Mouse (Mus musculus) hindbrain, embryonic 11.5 days (tissue): ENCODE data around the gene 2410002F23Rik. TPM values are rescaled to one million over a fixed set of nuclear protein-coding genes. Genes with fewer than 3 reads are reported as not detected.
"Not testable (repeated sequence)": the region's sequence is repeated elsewhere in the genome, so short reads cannot be mapped to it uniquely, and the experiment has no call there.

ENCODE experiments used
- ATAC-seq: fragments of 200-750 bp; cut with Nextera tagmentation; 2 replicates; pipeline ENCODE4 v1.8.0; 2017; ENCODE audit warnings: mild to moderate bottlenecking, moderate TSS enrichment, moderate library complexity; ENCODE audit not compliant: low FRiP score
- DNase-seq: peaks from one replicate; pipeline ENCODE4 v3.0.0-alpha.2; 2015; ENCODE audit warnings: low spot score
- H3K27ac ChIP-seq: fragments of 300-500 bp; sonication (generic); 2 replicates; pipeline ENCODE4 v1.5.1; 2014; ENCODE audit warnings: mild to moderate bottlenecking, low read depth, low read length
- H3K27me3 ChIP-seq: fragments of 300-500 bp; sonication (generic); 2 replicates; pipeline ENCODE4 v1.6.1; 2014; ENCODE audit warnings: mild to moderate bottlenecking, low read length, moderate library complexity, mixed read lengths; ENCODE audit not compliant: control insufficient read depth, insufficient read depth
- H3K36me3 ChIP-seq: fragments of 300-500 bp; sonication (generic); 2 replicates; pipeline ENCODE4 v1.6.1; 2014; ENCODE audit warnings: mild to moderate bottlenecking, low read length, moderate library complexity, mixed read lengths; ENCODE audit not compliant: control insufficient read depth, insufficient read depth
- H3K4me1 ChIP-seq: fragments of 300-500 bp; sonication (generic); replicated peaks from 2 replicates; pipeline ENCODE4 v1.6.1; 2014; ENCODE audit warnings: low read length, mixed read lengths; ENCODE audit not compliant: control insufficient read depth, insufficient read depth
- H3K4me2 ChIP-seq: fragments of 300-500 bp; sonication (generic); replicated peaks from 2 replicates; pipeline ENCODE4 v1.6.1; 2014; ENCODE audit warnings: mild to moderate bottlenecking, low read depth, low read length
- H3K4me3 ChIP-seq: fragments of 300-500 bp; sonication (generic); 2 replicates; pipeline ENCODE4 v1.5.1; 2014; ENCODE audit warnings: low read depth, low read length
- H3K9ac ChIP-seq: fragments of 300-500 bp; sonication (generic); 2 replicates; pipeline ENCODE4 v1.6.1; 2014; ENCODE audit warnings: low read depth, low read length
- H3K9me3 ChIP-seq: fragments of 300-500 bp; sonication (generic); 2 replicates; pipeline ENCODE4 v1.6.1; 2016; ENCODE audit warnings: low read length; ENCODE audit not compliant: control insufficient read depth
- WGBS: fragments of 180-500 bp; shearing (Covaris S2); extraction: QIAGEN DNeasy Blood & Tissue Kit; methylation state at CpG from one replicate; pipeline ENCODE4 v1.1.7; 2014; 5-methylcytosine and 5-hydroxymethylcytosine counted together
- polyA plus RNA-seq: library from polyadenylated mRNA; unstranded; fragments of >200 nt; fragmentation: Nextera tagmentation; extraction: Ambion mirVana; gene quantifications from 2 replicates; pipeline ENCODE4 v1.2.1, GENCODE M21; 2014

2410002F23Rik gene
- polyA plus RNA-seq, 1 experiment from 2014 or later = 97.1 TPM

DNA sequence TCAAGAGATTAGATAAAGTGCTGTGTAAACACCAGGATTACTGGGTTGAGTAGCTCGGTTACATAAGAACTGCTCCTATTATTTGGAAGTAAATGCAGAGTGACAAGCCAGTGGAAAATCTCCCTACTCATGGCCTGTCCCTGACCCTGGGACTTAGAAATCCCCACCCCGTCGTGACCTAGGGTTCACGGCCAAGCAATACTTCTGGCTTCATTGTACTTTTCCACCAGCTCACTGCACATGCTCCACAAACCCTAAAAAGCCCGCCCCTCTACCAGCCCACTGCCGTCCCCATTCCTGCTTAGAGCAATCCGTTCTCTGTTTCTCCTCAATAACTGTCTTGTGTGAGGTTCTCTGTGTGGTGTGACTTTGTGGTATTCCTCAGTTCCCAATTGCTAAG is 41.2 kb downstream of the 2410002F23Rik start:
- Histone ChIP-seq H3K9ac (no peak overlapping the region), H3K4me3 (no peak overlapping the region), H3K36me3 (no peaks in the 10 kb centered on the region), H3K27me3 (0 out of 2 replicates have a peak, but pooled peaks cover 2% of the 10 kb centered on the region), H3K4me1 (no peaks in the 10 kb centered on the region), H3K27ac (no peak overlapping the region), H3K9me3 (no peaks in the 10 kb centered on the region), H3K4me2 (no peak overlapping the region)
- no peak for ATAC-seq
- WGBS = 69% methylated on average over 7 of the region's 7 CpGs
- DNase-seq = no peak

DNA sequence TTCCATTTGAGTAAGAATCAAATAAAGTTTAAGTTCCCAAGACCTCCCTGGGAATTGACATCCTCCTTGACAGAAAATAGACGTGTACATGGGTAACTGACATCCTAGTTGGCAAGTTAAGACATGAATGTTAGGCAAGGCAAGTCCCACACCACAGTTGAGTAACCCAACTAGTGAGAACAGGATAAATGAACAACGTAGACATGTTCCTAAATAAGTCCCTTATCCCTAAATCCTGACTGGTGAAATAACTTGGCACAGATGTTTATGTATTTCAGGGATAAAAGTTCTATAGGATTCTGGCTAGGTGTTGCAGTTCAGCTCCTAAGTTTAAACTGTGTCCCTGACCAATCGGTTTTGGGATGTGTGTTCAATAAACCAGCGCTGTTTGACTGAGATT is 44.5 kb downstream of the 2410002F23Rik start:
- ATAC-seq (no peak), DNase-seq (no peak)
- Histone ChIP-seq H3K4me3 (no peak overlapping the region), H3K9me3 (no peaks in the 10 kb centered on the region), H3K27ac (no peak overlapping the region), H3K9ac (no peak overlapping the region), H3K27me3 (0 out of 2 replicates have a peak, but pooled peaks cover 2% of the 10 kb centered on the region), H3K4me2 (no peak overlapping the region), H3K36me3 (no peaks in the 10 kb centered on the region), H3K4me1 (no peaks in the 10 kb centered on the region)
- 86% methylated on average over 4 of the region's 4 CpGs for WGBS

DNA sequence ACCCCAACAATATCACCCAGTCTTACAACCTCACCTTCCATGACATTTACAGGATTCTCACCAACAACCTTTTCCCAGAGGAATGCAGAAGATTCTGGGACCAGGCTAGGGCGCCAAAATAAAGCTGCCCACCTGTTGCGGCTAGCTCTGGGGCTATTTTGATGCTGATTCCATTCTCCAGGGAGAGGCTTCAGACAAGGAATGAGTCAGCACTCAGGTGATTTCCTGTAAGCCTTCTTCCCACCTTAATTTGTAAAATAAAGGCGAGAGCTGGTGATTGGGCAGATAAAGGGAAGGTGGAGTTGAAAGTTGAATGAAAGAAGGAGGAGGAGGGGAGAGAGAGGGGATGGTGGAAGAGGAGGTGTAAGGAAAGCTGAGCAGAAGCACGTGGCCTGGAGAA is 44.9 kb downstream of the 2410002F23Rik start:
- H3K36me3 ChIP-seq = no peaks in the 10 kb centered on the region
- 49% methylated on average over 4 of the region's 4 CpGs for WGBS
- ATAC-seq = no peak

DNA sequence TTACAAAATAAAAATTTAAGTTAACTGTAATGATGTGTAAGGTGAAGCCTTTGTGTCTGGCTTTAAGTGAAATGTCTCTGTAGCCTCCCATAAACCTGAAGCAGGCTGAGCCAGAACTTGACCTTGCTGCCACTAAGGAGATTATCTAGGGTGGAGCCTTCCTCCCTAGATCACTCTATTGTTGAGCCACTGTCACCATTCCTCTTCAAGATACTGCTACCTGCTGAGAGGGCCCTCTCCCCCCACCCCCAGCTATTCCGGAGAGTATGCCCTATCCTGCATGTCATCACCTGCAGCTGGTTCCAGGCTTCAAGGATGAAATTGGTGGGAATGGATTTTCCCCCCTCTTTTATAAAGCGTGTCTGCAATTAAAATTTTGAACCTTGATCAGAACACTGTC is 51.0 kb downstream of the 2410002F23Rik start:
- H3K4me2 ChIP-seq, H3K27me3 ChIP-seq, H3K4me3 ChIP-seq, H3K9me3 ChIP-seq, H3K9ac ChIP-seq, H3K27ac ChIP-seq, H3K4me1 ChIP-seq, DNase-seq, H3K36me3 ChIP-seq, ATAC-seq: not testable (repeated sequence)
- WGBS = 76% methylated on average over 2 of the region's 2 CpGs

More for the DNA sequence above, 44.9 kb downstream of the 2410002F23Rik start:
- no peak overlapping the region for H3K4me3 ChIP-seq
- no peaks in the 10 kb centered on the region for H3K9me3 ChIP-seq
- H3K27me3 ChIP-seq = 0 out of 2 replicates have a peak, but pooled peaks cover 2% of the 10 kb centered on the region
- H3K4me2 ChIP-seq = no peak overlapping the region
- H3K4me1 ChIP-seq = no peaks in the 10 kb centered on the region
- no peak overlapping the region for H3K9ac ChIP-seq
- DNase-seq = no peak
- H3K27ac ChIP-seq = no peak overlapping the region

Other genes with a start within 250 kb of the 2410002F23Rik start
- gene Klk1b26, start 234.6 kb upstream of the 2410002F23Rik start, polyA plus RNA-seq = not detected in 2 replicates
- not detected in 2 replicates for gene Klk1b27, start 194.4 kb upstream of the 2410002F23Rik start, polyA plus RNA-seq
- gene Klk1b21, start 144.4 kb upstream of the 2410002F23Rik start, polyA plus RNA-seq = not detected in 2 replicates
- gene Klk1b22, start 134.0 kb upstream of the 2410002F23Rik start, polyA plus RNA-seq = not detected in 2 replicates
- not detected in 2 replicates for gene Klk1b16, start 110.0 kb upstream of the 2410002F23Rik start, polyA plus RNA-seq
- gene Klk1b24, start 58.5 kb upstream of the 2410002F23Rik start, polyA plus RNA-seq = 0.32 TPM in 1 of 2 replicates, not detected in the other
- gene Klk1b3, start 48.5 kb upstream of the 2410002F23Rik start, polyA plus RNA-seq = not detected in 2 replicates
- not detected in 2 replicates for gene Klk1b4, start 39.3 kb upstream of the 2410002F23Rik start, polyA plus RNA-seq
- not detected in 2 replicates for gene Klk1b5, start 30.8 kb upstream of the 2410002F23Rik start, polyA plus RNA-seq
- not detected in 2 replicates for gene Klk1, start 21.4 kb upstream of the 2410002F23Rik start, polyA plus RNA-seq
- gene Gm36864, start 10.5 kb upstream of the 2410002F23Rik start, polyA plus RNA-seq = not detected in 2 replicates
- gene 1700028J19Rik, start within 50 bp of the 2410002F23Rik start, polyA plus RNA-seq = 0.81 and 1.4 TPM in 2 replicates
- not detected in 2 replicates for gene Acp4, start 10.7 kb downstream of the 2410002F23Rik start, polyA plus RNA-seq
- gene Gm15517, start 14.7 kb downstream of the 2410002F23Rik start, polyA plus RNA-seq = not detected in 2 replicates
- 2.7 TPM in 2 replicates for gene Clec11a, start 60.2 kb downstream of the 2410002F23Rik start, polyA plus RNA-seq
- gene Shank1, start 63.5 kb downstream of the 2410002F23Rik start, polyA plus RNA-seq = 5.1 and 6.9 TPM in 2 replicates
- 2.4 and 3.5 TPM in 2 replicates for gene Syt3, start 137.4 kb downstream of the 2410002F23Rik start, polyA plus RNA-seq
- gene 1700008O03Rik, start 139.1 kb downstream of the 2410002F23Rik start, polyA plus RNA-seq = 1.3 and 1.4 TPM in 2 replicates
- 9.1 and 11.4 TPM in 2 replicates for gene Lrrc4b, start 182.3 kb downstream of the 2410002F23Rik start, polyA plus RNA-seq
- 1.2 and 2.1 TPM in 2 replicates for gene Aspdh, start 218.7 kb downstream of the 2410002F23Rik start, polyA plus RNA-seq
- 57.3 and 59.1 TPM in 2 replicates for gene Josd2, start 221.3 kb downstream of the 2410002F23Rik start, polyA plus RNA-seq
- gene Emc10, start 249.8 kb downstream of the 2410002F23Rik start, polyA plus RNA-seq = 90.2 and 97.2 TPM in 2 replicates
- 13.5 and 20.6 TPM in 2 replicates for gene Fam71e1, start 249.9 kb downstream of the 2410002F23Rik start, polyA plus RNA-seq